Mouse (Mus musculus): ENCODE measurements around the gene Zg16.

Zg16 gene

GRCm38 (mm10) chr7:127020491-127020890 is 66.6 kb downstream of the Zg16 start:
- DNase-seq (ENCODE audit: low spot score): no peak

- DNase-seq (ENCODE audit: low spot score): no peak
These were observed 67.1 kb downstream of the Zg16 start for GRCm38 (mm10) chr7:127020031-127020430.

- no peak for DNase-seq (ENCODE audit: low spot score)
These were observed 67.7 kb downstream of the Zg16 start for GRCm38 (mm10) chr7:127019306-127019960.

GRCm38 (mm10) chr7:127018416-127019305 is 68.5 kb downstream of the Zg16 start:
- DNase-seq (ENCODE audit: low spot score): no peak

- no peak for DNase-seq (ENCODE audit: low spot score)
These were observed 69.2 kb downstream of the Zg16 start for GRCm38 (mm10) chr7:127017950-127018345.

GRCm38 (mm10) chr7:127016971-127017949 is 69.9 kb downstream of the Zg16 start, which contains the start of gene Pagr1a:
TSS of gene Pagr1a (minus strand) at chr7:127017352.
- peak; percentile 96 for DNase-seq (ENCODE audit: low spot score)

GRCm38 (mm10) chr7:127016486-127016938 is 70.6 kb downstream of the Zg16 start:
- DNase-seq (ENCODE audit: low spot score): no peak

GRCm38 (mm10) chr7:127016481-127016485 is 70.8 kb downstream of the Zg16 start, which contains the start of gene Pagr1b:
TSS of gene Pagr1b (minus strand) at chr7:127016484.
- no peak for DNase-seq (ENCODE audit: low spot score)

- DNase-seq (ENCODE audit: low spot score): no peak
These were observed 71.0 kb downstream of the Zg16 start for GRCm38 (mm10) chr7:127016081-127016480.

GRCm38 (mm10) chr7:127014993-127015392 is 72.1 kb downstream of the Zg16 start:
- no peak for DNase-seq (ENCODE audit: low spot score)

GRCm38 (mm10) chr7:127014320-127014719 is 72.8 kb downstream of the Zg16 start, which contains the start of gene Mvp:
TSS of gene Mvp (minus strand) at chr7:127014621.
- DNase-seq (ENCODE audit: low spot score): no peak

- DNase-seq (ENCODE audit: low spot score): no peak
These were observed 73.7 kb downstream of the Zg16 start for GRCm38 (mm10) chr7:127013385-127013784.

GRCm38 (mm10) chr7:127012845-127013244 is 74.3 kb downstream of the Zg16 start:
- no peak for DNase-seq (ENCODE audit: low spot score)

- DNase-seq (ENCODE audit: low spot score): no peak
These were observed 74.8 kb downstream of the Zg16 start for GRCm38 (mm10) chr7:127012374-127012773.

GRCm38 (mm10) chr7:127011717-127012116 is 75.4 kb downstream of the Zg16 start:
- no peak for DNase-seq (ENCODE audit: low spot score)

- no peak for DNase-seq (ENCODE audit: low spot score)
These were observed 76.1 kb downstream of the Zg16 start for GRCm38 (mm10) chr7:127011051-127011450.

- DNase-seq (ENCODE audit: low spot score): no peak
These were observed 77.6 kb downstream of the Zg16 start for GRCm38 (mm10) chr7:127009307-127010085.

GRCm38 (mm10) chr7:127008239-127009019 is 78.7 kb downstream of the Zg16 start:
- DNase-seq (ENCODE audit: low spot score): peak; percentile 75

GRCm38 (mm10) chr7:127007313-127008024 is 79.7 kb downstream of the Zg16 start:
- no peak for DNase-seq (ENCODE audit: low spot score)
